Mouse (Mus musculus): Measurements from ENCODE around the gene Tnfrsf19. TPM values are rescaled to one million over a fixed set of nuclear protein-coding genes. Genes with fewer than 3 reads are reported as not detected.

The Tnfrsf19 gene
- total RNA-seq, 1 experiment = 13.2 TPM

GRCm38 (mm10) chr14:60988228-60988627 lies 58.1 kb downstream of the Tnfrsf19 start:
- in situ Hi-C loops (cut with MboI; ENCODE audit: low sequenced_read_pairs in 2 of 2, unreplicated experiment in 2 of 2) = no loop called here
- Histone ChIP-seq H3K9me3 (ENCODE audit: control insufficient read depth, insufficient read depth, low read depth, low read length) (no peaks in the 10 kb centered on the region), H3K36me3 (ENCODE audit: control insufficient read depth, insufficient read depth, low read length, poor library complexity, severe bottlenecking) (peaks cover 2% of the 10 kb centered on the region; the same call in 1 of the 2 replicates), H3K4me1 (ENCODE audit: control insufficient read depth in 2 of 2, insufficient read depth in 2 of 2, low read length in 2 of 2, poor library complexity in 1 of 2) (peaks cover 13 to 21% of the 10 kb centered on the region in 2 experiments), H3K4me3 (ENCODE audit: insufficient read depth in 1 of 2, low read depth in 1 of 2, low read length in 2 of 2, poor library complexity in 1 of 2, severe bottlenecking in 1 of 2) (no peak overlapping the region), H3K9ac (ENCODE audit: insufficient read depth, low read depth, low read length, poor library complexity, severe bottlenecking) (no peak overlapping the region), H3K27ac (ENCODE audit: insufficient read depth, low read depth, low read length, poor library complexity, severe bottlenecking) (no peak overlapping the region)
- no peak for DNase-seq (ENCODE audit: low read depth, low spot score)
- TF ChIP-seq ZC3H11A (IDR thresholded peaks at IDR 0.05; ENCODE audit: borderline replicate concordance, low read depth, low read length) = no peak
- TF ChIP-seq CHD2 (IDR thresholded peaks at IDR 0.05; ENCODE audit: low read depth, low read length) = no peak
- no peak for TF ChIP-seq HCFC1 (IDR thresholded peaks at IDR 0.05; ENCODE audit: borderline replicate concordance, insufficient read depth, low read length)
- TF ChIP-seq MAFK (IDR thresholded peaks at IDR 0.05; ENCODE audit: insufficient read depth, low read depth, low read length) = no peak
- no peak for TF ChIP-seq ZNF384 (IDR thresholded peaks at IDR 0.05; ENCODE audit: low read depth, low read length)

- in situ Hi-C loops (cut with MboI; ENCODE audit: low sequenced_read_pairs in 2 of 2, unreplicated experiment in 2 of 2) = no loop called here
Observed at GRCm38 (mm10) chr14:60986926-60987325, 59.4 kb downstream of the Tnfrsf19 start.

GRCm38 (mm10) chr14:60985077-60985476 lies 61.2 kb downstream of the Tnfrsf19 start:
- Histone ChIP-seq H3K9ac (ENCODE audit: insufficient read depth, low read depth, low read length, poor library complexity, severe bottlenecking) (no peak overlapping the region), H3K4me1 (ENCODE audit: control insufficient read depth in 2 of 2, insufficient read depth in 2 of 2, low read length in 2 of 2, poor library complexity in 1 of 2) (peaks cover 17 to 27% of the 10 kb centered on the region in 2 experiments), H3K4me3 (ENCODE audit: insufficient read depth in 1 of 2, low read depth in 1 of 2, low read length in 2 of 2, poor library complexity in 1 of 2, severe bottlenecking in 1 of 2) (no peak overlapping the region), H3K27ac (ENCODE audit: insufficient read depth, low read depth, low read length, poor library complexity, severe bottlenecking) (no peak overlapping the region), H3K36me3 (ENCODE audit: control insufficient read depth, insufficient read depth, low read length, poor library complexity, severe bottlenecking) (peaks cover 2% of the 10 kb centered on the region; the same call in 1 of the 2 replicates), H3K9me3 (ENCODE audit: control insufficient read depth, insufficient read depth, low read depth, low read length) (no peaks in the 10 kb centered on the region)
- in situ Hi-C loops (cut with MboI; ENCODE audit: low sequenced_read_pairs in 2 of 2, unreplicated experiment in 2 of 2) = no loop called here
- DNase-seq (ENCODE audit: low read depth, low spot score) = no peak
- TF ChIP-seq HCFC1 (IDR thresholded peaks at IDR 0.05; ENCODE audit: borderline replicate concordance, insufficient read depth, low read length) (no peak), CHD2 (IDR thresholded peaks at IDR 0.05; ENCODE audit: low read depth, low read length) (no peak), ZC3H11A (IDR thresholded peaks at IDR 0.05; ENCODE audit: borderline replicate concordance, low read depth, low read length) (no peak), MAFK (IDR thresholded peaks at IDR 0.05; ENCODE audit: insufficient read depth, low read depth, low read length) (no peak), ZNF384 (IDR thresholded peaks at IDR 0.05; ENCODE audit: low read depth, low read length) (no peak)

More at GRCm38 (mm10) chr14:60986926-60987325, 59.4 kb downstream of the Tnfrsf19 start:
- no peak for TF ChIP-seq CHD2 (IDR thresholded peaks at IDR 0.05; ENCODE audit: low read depth, low read length)
- no peak for TF ChIP-seq MAFK (IDR thresholded peaks at IDR 0.05; ENCODE audit: insufficient read depth, low read depth, low read length)
- Histone ChIP-seq H3K9ac (ENCODE audit: insufficient read depth, low read depth, low read length, poor library complexity, severe bottlenecking) (no peak overlapping the region), H3K27ac (ENCODE audit: insufficient read depth, low read depth, low read length, poor library complexity, severe bottlenecking) (no peak overlapping the region), H3K4me1 (ENCODE audit: control insufficient read depth in 2 of 2, insufficient read depth in 2 of 2, low read length in 2 of 2, poor library complexity in 1 of 2) (peaks cover 17 to 27% of the 10 kb centered on the region in 2 experiments), H3K36me3 (ENCODE audit: control insufficient read depth, insufficient read depth, low read length, poor library complexity, severe bottlenecking) (peaks cover 2% of the 10 kb centered on the region; the same call in 1 of the 2 replicates), H3K4me3 (ENCODE audit: insufficient read depth in 1 of 2, low read depth in 1 of 2, low read length in 2 of 2, poor library complexity in 1 of 2, severe bottlenecking in 1 of 2) (no peak overlapping the region), H3K9me3 (ENCODE audit: control insufficient read depth, insufficient read depth, low read depth, low read length) (no peaks in the 10 kb centered on the region)
- DNase-seq (ENCODE audit: low read depth, low spot score) = no peak

- DNase-seq (ENCODE audit: low read depth, low spot score) = no peak
- Histone ChIP-seq H3K4me3 (ENCODE audit: insufficient read depth in 1 of 2, low read depth in 1 of 2, low read length in 2 of 2, poor library complexity in 1 of 2, severe bottlenecking in 1 of 2) (no peak overlapping the region), H3K36me3 (ENCODE audit: control insufficient read depth, insufficient read depth, low read length, poor library complexity, severe bottlenecking) (peaks cover 2% of the 10 kb centered on the region; the same call in 1 of the 2 replicates), H3K9me3 (ENCODE audit: control insufficient read depth, insufficient read depth, low read depth, low read length) (no peaks in the 10 kb centered on the region), H3K27ac (ENCODE audit: insufficient read depth, low read depth, low read length, poor library complexity, severe bottlenecking) (no peak overlapping the region), H3K9ac (ENCODE audit: insufficient read depth, low read depth, low read length, poor library complexity, severe bottlenecking) (no peak overlapping the region), H3K4me1 (ENCODE audit: control insufficient read depth in 2 of 2, insufficient read depth in 2 of 2, low read length in 2 of 2, poor library complexity in 1 of 2) (peaks cover 12 to 25% of the 10 kb centered on the region in 2 experiments)
- in situ Hi-C loops (cut with MboI; ENCODE audit: low sequenced_read_pairs in 2 of 2, unreplicated experiment in 2 of 2) = no loop called here
- TF ChIP-seq MAFK (IDR thresholded peaks at IDR 0.05; ENCODE audit: insufficient read depth, low read depth, low read length) (no peak), HCFC1 (IDR thresholded peaks at IDR 0.05; ENCODE audit: borderline replicate concordance, insufficient read depth, low read length) (no peak), ZC3H11A (IDR thresholded peaks at IDR 0.05; ENCODE audit: borderline replicate concordance, low read depth, low read length) (no peak), ZNF384 (IDR thresholded peaks at IDR 0.05; ENCODE audit: low read depth, low read length) (no peak), CHD2 (IDR thresholded peaks at IDR 0.05; ENCODE audit: low read depth, low read length) (no peak)
Observed at GRCm38 (mm10) chr14:60984266-60984665, 62.0 kb downstream of the Tnfrsf19 start.

GRCm38 (mm10) chr14:60982126-60982525 lies 64.2 kb downstream of the Tnfrsf19 start:
- in situ Hi-C loops (cut with MboI; ENCODE audit: low sequenced_read_pairs in 2 of 2, unreplicated experiment in 2 of 2) = no loop called here
- peaks cover 2% of the 10 kb centered on the region; the same call in 1 of the 2 replicates for H3K36me3 ChIP-seq (ENCODE audit: control insufficient read depth, insufficient read depth, low read length, poor library complexity, severe bottlenecking)
- no peaks in the 10 kb centered on the region for H3K9me3 ChIP-seq (ENCODE audit: control insufficient read depth, insufficient read depth, low read depth, low read length)
- peak overlapping the region; percentile 96 for H3K27ac ChIP-seq (ENCODE audit: insufficient read depth, low read depth, low read length, poor library complexity, severe bottlenecking)
- TF ChIP-seq ZC3H11A (IDR thresholded peaks at IDR 0.05; ENCODE audit: borderline replicate concordance, low read depth, low read length) (no peak), CHD2 (IDR thresholded peaks at IDR 0.05; ENCODE audit: low read depth, low read length) (peak; percentile 46; the same call in 1 of the 2 replicates)
- H3K4me3 ChIP-seq (ENCODE audit: insufficient read depth in 1 of 2, low read depth in 1 of 2, low read length in 2 of 2, poor library complexity in 1 of 2, severe bottlenecking in 1 of 2) = peak overlapping the region in 1 of 2 experiments; percentile 9; a peak in 1 of 4 replicates
- H3K4me1 ChIP-seq (ENCODE audit: control insufficient read depth in 2 of 2, insufficient read depth in 2 of 2, low read length in 2 of 2, poor library complexity in 1 of 2) = peaks cover 10 to 25% of the 10 kb centered on the region in 2 experiments
- H3K9ac ChIP-seq (ENCODE audit: insufficient read depth, low read depth, low read length, poor library complexity, severe bottlenecking) = no peak overlapping the region
- peak; percentile 75 for DNase-seq (ENCODE audit: low read depth, low spot score)

All from ES-E14 (cell line).